Mouse (Mus musculus): ENCODE results near the gene Armcx4.

- TF ChIP-seq POLR2A (IDR thresholded peaks at IDR 0.05; ENCODE audit: borderline replicate concordance, extremely low read depth, low read depth, low read length) (no peak), CTCF (IDR thresholded peaks at IDR 0.05; ENCODE audit: insufficient read depth, low read length) (no peak)
Measured at GRCm38 (mm10) chrX:134646338-134646737, 40.0 kb upstream of the Armcx4 start.
